Mouse (Mus musculus) small intestine, adult 2 months (tissue): Measurements from ENCODE around the gene Bco2. TPM values are rescaled to one million over a fixed set of nuclear protein-coding genes. Genes with fewer than 3 reads are reported as not detected.

Experiments
- H3K27ac ChIP-seq: fragments of 200-500 bp; 2 replicates; pipeline ENCODE4 v1.5.1; 2012; ENCODE audit warnings: low read depth, low read length, control low read depth, inconsistent platforms; ENCODE audit not compliant: insufficient read depth
- H3K27me3 ChIP-seq: fragments of 200-500 bp; 2 replicates; pipeline ENCODE4 v1.6.1; 2012; ENCODE audit warnings: mild to moderate bottlenecking, moderate library complexity, low read length, inconsistent platforms; ENCODE audit not compliant: control insufficient read depth, insufficient read depth
- H3K36me3 ChIP-seq: fragments of 200-500 bp; 2 replicates; pipeline ENCODE4 v1.6.1; 2012; ENCODE audit warnings: mild to moderate bottlenecking, low read length, control low read depth, inconsistent platforms; ENCODE audit not compliant: control insufficient read depth, insufficient read depth
- H3K4me1 ChIP-seq: fragments of 200-500 bp; 2 replicates; pipeline ENCODE4 v1.6.1; 2012; ENCODE audit warnings: low read length, inconsistent platforms, mixed read lengths; ENCODE audit not compliant: control insufficient read depth, insufficient read depth, insufficient read length
- H3K4me3 ChIP-seq: fragments of 200-500 bp; 2 replicates; pipeline ENCODE4 v1.5.1; 2012; ENCODE audit warnings: low read depth, mild to moderate bottlenecking, control low read depth, inconsistent platforms, low read length, moderate library complexity
- CTCF ChIP-seq: fragments of 200-500 bp; IDR thresholded peaks from 2 replicates; pipeline ENCODE4 v1.5.1; 2012; ENCODE audit warnings: low read depth, mild to moderate bottlenecking, control low read depth, inconsistent platforms, low read length, moderate library complexity, mixed read lengths; ENCODE audit not compliant: insufficient replicate concordance, insufficient read length; ENCODE audit errors: extremely low read depth
- POLR2A ChIP-seq: fragments of 200-500 bp; IDR thresholded peaks from 2 replicates; pipeline ENCODE4 v1.6.1; 2012; ENCODE audit warnings: low read depth, mild to moderate bottlenecking, control low read depth, inconsistent platforms, low read length, moderate library complexity
- WGBS: fragments of 180-500 bp; shearing (Covaris S2); methylation state at CpG from one replicate; pipeline ENCODE4 v1.1.7; 2018; 5-methylcytosine and 5-hydroxymethylcytosine counted together
- polyA plus RNA-seq: library from polyadenylated mRNA; depleted of rRNA; stranded (reverse); fragments of >200 nt; gene quantifications from 2 replicates; pipeline ENCODE4 v1.2.3, GENCODE M21; 2012

Gene Bco2
- polyA plus RNA-seq, 1 experiment = 8.5 TPM

DNA sequence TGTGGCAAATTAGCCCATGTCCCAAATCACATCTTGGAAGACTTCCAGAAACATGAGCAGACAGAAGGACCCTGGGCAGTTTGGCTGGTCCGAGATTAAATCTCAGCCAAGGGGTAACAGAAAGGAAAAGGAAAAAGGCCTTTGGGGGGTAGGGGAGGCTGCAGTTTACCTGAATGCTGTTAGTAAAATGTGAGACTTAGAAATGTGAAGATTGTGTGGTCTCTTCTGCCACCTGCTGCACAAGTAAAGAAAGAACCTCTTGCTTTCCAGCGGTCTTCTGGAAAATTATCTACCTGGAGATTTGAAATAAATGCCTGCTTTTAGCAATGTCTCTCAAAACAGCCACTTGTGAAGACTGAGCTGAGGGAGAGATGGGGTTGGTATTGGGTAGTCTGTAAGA, 24.1 kb downstream of the Bco2 start:
- Histone ChIP-seq H3K4me1 (peaks cover 12% of the 10 kb centered on the region; the same call in 1 of the 2 replicates), H3K4me3 (no peak overlapping the region), H3K36me3 (peaks cover 7% of the 10 kb centered on the region), H3K27me3 (no peaks in the 10 kb centered on the region), H3K27ac (no peak overlapping the region)
- no peak for TF ChIP-seq POLR2A
- no peak for TF ChIP-seq CTCF
- 25% methylated on average over 2 of the region's 2 CpGs for WGBS

DNA sequence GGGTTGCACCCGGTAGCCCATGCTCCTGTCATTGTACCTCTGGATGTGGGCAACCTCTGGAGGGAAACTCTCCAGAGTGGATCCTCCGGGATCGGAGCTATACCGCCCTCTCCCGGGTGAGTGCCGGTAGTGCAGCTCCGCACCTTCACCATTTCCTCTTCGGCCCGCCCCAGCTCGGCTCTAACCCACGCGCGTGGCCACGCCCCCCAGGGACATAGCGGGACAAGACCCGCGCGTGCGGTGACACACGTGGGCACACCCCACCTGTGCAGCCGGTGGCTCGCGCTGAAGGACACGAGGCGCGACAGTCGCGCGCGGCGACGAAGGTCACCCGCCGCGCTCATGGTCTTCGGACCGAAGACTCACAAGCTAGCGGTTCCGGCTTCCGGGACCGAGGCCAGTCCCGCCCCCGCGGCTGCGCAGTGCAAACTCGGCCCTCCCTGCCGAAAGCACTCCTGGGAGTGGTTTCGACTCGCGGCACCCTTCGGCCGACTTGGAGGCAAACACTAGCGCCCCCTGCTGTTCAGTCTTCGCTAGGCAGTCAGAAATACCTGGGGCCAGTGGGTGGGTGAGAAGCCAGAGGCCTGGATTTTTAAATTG, 26.6 kb downstream of the Bco2 start, which contains the start of gene Pts:
TSS of gene Pts (minus strand) at position 432 of the 600 bp plus-strand sequence.
- TF ChIP-seq CTCF (peak; percentile 96), POLR2A (peak; percentile 98)
- Histone ChIP-seq H3K27me3 (no peaks in the 10 kb centered on the region), H3K4me1 (peaks cover 7% of the 10 kb centered on the region; the same call in 1 of the 2 replicates), H3K4me3 (peak within 1 kb of the TSS; percentile 67), H3K27ac (peak within 1 kb of the TSS; percentile 78), H3K36me3 (peaks cover 9% of the 10 kb centered on the region)
- WGBS = under 1% methylated on average over 54 of the region's 54 CpGs

DNA sequence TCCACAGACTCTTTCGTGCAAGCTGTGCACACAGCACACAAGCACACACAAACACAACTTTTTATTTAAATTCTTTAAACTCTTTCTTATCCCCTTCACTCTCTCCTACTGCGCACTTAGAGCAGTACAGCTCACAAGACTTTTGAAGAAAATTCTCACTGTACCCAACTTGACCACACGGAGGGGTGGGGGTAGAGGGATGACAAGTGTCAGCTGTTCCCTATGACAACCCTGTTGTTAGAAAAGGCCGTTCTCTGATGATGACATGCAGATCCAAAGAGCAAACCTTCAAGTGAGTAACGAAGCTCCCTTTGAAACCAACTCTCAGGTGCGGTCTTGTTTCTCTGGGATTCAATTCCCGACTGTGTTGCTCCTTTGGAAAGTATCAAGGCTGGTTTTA, 27.1 kb downstream of the Bco2 start:
- Histone ChIP-seq H3K36me3 (peaks cover 9% of the 10 kb centered on the region), H3K27me3 (no peaks in the 10 kb centered on the region), H3K4me1 (peaks cover 4% of the 10 kb centered on the region; the same call in 1 of the 2 replicates), H3K27ac (0 out of 2 replicates have a peak overlapping the region, but pooled peaks have one; percentile 14), H3K4me3 (peak overlapping the region; percentile 67)
- TF ChIP-seq CTCF (no peak), POLR2A (no peak)
- 12% methylated on average over 7 of the region's 7 CpGs for WGBS

DNA sequence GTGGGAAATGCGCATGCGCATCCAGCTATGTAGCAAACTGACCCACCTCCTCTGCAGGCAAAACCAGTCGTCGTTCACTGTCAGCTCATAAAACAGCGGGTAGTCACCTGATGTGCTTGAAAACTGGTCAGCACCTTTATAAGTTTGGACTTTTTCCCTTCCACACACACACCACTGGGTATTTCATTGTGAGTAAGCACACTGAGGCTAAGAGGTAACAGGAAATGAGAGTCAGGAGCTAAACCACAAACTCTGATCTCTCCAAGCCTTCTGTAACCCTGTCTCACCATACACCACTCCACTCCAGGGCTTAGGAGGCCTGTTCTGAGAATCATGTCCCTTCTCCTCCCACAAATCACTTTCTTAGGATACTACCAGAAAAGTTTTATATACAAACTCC, 29.4 kb downstream of the Bco2 start:
- WGBS = 75% methylated on average over 5 of the region's 5 CpGs
- peaks cover 4% of the 10 kb centered on the region; the same call in 1 of the 2 replicates for H3K4me1 ChIP-seq
- H3K27ac ChIP-seq = no peak overlapping the region
- H3K36me3 ChIP-seq = peaks cover 12% of the 10 kb centered on the region
- H3K27me3 ChIP-seq = no peaks in the 10 kb centered on the region
- no peak overlapping the region for H3K4me3 ChIP-seq
- TF ChIP-seq CTCF = no peak
- TF ChIP-seq POLR2A = no peak

DNA sequence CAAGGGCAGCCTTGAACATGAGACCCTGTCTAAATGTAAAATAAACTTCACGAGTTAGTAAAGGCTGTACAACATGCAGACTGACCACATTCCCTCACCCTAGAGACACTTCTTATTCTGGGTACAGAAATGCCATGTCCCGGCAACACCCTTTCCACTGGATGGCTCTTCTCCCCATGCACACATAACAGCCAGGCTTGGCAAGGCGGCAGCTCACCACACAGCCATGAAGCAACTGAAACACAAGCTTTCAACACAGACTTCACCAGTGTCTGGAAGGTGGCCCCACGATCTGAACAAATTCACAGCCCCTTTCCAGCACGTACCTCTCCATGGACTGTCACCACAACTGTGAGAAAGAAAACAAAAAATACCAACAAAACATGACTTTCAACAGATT, 30.0 kb downstream of the Bco2 start:
- no peaks in the 10 kb centered on the region for H3K27me3 ChIP-seq

DNA sequence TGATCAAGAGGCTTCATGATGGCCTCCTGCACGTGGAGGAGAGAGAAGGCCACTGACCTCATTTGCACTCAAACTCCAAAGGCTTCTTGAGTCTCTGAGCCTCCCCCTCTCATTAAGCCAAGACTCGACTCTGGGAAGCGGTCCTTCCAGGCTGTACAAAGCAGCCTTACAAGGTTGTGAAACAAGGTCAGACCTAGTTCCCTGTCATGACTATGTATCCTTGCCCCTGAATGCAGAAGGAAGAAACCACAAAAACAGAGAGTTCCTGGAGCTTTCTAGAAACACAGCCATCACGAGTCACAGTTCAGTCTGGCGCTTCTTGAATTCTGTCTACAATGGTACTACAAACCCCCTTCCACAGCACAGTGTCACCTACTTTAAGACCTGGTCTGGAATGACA, 32.4 kb downstream of the Bco2 start:
- Histone ChIP-seq H3K27ac (no peak overlapping the region), H3K4me1 (peaks cover 4% of the 10 kb centered on the region; the same call in 1 of the 2 replicates), H3K36me3 (peaks cover 12% of the 10 kb centered on the region), H3K4me3 (no peak overlapping the region), H3K27me3 (no peaks in the 10 kb centered on the region)
- WGBS = 75% methylated on average over 5 of the region's 5 CpGs
- no peak for TF ChIP-seq POLR2A
- TF ChIP-seq CTCF = no peak

More for the DNA sequence above, 30.0 kb downstream of the Bco2 start:
- Histone ChIP-seq H3K4me3 (no peak overlapping the region), H3K4me1 (peaks cover 4% of the 10 kb centered on the region; the same call in 1 of the 2 replicates), H3K27ac (no peak overlapping the region), H3K36me3 (peaks cover 12% of the 10 kb centered on the region)
- WGBS = 89% methylated on average over 5 of the region's 5 CpGs
- no peak for TF ChIP-seq CTCF
- no peak for TF ChIP-seq POLR2A

DNA sequence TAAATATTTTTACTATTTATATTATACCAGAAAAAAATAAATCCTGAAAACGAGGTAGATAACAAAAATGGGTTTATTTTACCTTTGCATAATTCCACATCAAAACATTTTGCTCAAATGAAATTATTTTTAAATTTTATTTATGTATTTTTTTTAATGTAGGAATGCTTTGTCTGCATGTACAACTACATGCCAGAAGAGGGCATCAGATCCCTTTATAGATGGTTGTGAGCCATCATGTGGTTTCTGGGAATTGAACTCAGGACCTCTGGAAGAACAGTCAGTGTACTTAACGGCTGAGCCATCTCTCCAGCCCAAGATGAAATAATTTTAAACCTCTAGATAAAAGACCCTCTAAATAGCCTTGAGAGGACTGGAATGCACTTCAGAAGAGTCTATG, 33.4 kb downstream of the Bco2 start:
- no peak for TF ChIP-seq CTCF
- no peak for TF ChIP-seq POLR2A
- Histone ChIP-seq H3K27me3 (no peaks in the 10 kb centered on the region), H3K4me1 (no peaks in the 10 kb centered on the region), H3K27ac (no peak overlapping the region), H3K4me3 (no peak overlapping the region), H3K36me3 (peaks cover 11% of the 10 kb centered on the region)
- WGBS = 44% methylated on average over 2 of the region's 2 CpGs
